Mouse (Mus musculus): ENCODE measurements around the gene Gm4788. TPM values are rescaled to one million over a fixed set of nuclear protein-coding genes. Genes with fewer than 3 reads are reported as not detected.
"Not testable (repeated sequence)": the region's sequence is repeated elsewhere in the genome, so short reads cannot be mapped to it uniquely, and the experiment has no call there.

Gm4788 gene
- under 1 TPM; 0.13 to 0.17 TPM for total RNA-seq (2021)

DNA sequence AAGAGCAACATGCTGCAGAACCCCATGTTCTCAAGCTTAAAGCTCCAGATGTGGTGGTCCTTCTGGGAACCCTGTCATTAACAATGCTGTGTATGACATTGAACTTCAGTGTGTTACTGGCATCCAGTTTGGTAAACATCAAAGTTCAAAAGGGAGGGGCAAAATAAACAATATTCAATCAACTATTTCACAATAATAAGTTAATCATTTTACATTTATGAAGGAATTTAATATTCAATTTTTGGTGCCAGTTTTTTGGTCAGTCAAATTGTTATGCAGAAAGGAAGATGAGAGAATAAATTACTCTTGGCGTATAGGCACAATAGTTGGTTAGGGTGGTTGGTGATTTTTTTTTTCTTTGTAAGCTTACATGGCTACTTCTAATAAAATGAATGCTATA is at the start of gene Gm4788:
Gm4788 (minus strand) TSS at position 101 of the 400 bp plus-strand sequence.
- intact Hi-C loops (cut with DNase I): no loop called here
- no peak for DNase-seq (ENCODE audit: low spot score)

DNA sequence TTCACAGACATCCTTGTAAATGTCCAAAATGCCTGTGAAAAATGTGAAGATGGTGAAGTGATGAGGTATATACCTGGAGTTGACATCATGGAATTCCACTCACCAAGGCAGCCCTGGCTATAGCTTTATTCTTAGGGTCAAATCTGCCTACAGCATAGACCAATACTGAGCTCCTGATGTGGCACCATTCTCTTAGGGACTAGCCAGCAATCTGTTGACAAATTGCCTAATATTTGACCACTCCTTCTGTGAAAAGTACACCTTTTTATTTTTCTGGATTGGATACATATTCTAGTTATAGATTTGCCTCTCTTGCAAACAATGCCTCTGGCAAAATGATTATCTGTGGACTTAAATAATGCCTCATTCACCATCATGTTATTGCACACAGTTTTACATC is 27.6 kb upstream of the Gm4788 start:
- DNase-seq (ENCODE audit: low spot score): no peak
- intact Hi-C loops (cut with DNase I): no loop called here

- DNase-seq (ENCODE audit: low spot score); intact Hi-C loops (cut with DNase I): not testable (repeated sequence)
Observed at GRCm38 (mm10) chr1:139769913-139770312, 11.1 kb downstream of the Gm4788 start.

- intact Hi-C loops (cut with DNase I); DNase-seq (ENCODE audit: low spot score): not testable (repeated sequence)
Observed at GRCm38 (mm10) chr1:139716681-139717080, 64.4 kb downstream of the Gm4788 start.

- intact Hi-C loops (cut with DNase I): not testable (repeated sequence)
Observed at GRCm38 (mm10) chr1:139716249-139716648, 64.8 kb downstream of the Gm4788 start.

DNA sequence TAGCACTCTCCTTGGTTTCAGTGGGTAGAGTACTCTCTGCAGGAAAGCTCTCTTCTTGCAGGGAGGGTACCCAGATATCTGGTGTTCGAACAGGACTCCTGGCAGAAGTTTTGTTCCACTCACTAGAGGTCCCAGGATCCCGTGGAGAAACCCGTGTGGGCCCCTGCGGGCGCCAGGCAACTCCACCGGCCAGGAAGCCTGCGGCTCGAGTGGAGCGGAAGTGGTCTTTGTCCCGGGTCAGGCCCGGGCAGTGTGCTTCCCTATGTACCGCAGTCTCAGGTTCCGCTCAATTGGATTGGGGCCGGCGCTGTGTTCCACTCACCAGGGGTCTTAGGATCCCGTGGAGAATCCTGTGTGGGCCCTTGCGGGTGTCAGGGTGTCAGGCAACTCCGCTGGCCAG is 131.1 kb downstream of the Gm4788 start:
- intact Hi-C loops (cut with DNase I); DNase-seq (ENCODE audit: low spot score): not testable (repeated sequence)

More at GRCm38 (mm10) chr1:139716249-139716648, 64.8 kb downstream of the Gm4788 start:
- DNase-seq (ENCODE audit: low spot score): not testable (repeated sequence)

Other genes with a start within 250 kb of the Gm4788 start
- gene Cfhr1, start 221.0 kb downstream of the Gm4788 start, total RNA-seq (2021): not detected
- 1 to 10 TPM; 1.2 to 1.4 TPM for gene Cfhr2, start 77.5 kb upstream of the Gm4788 start, total RNA-seq (2021)

Measured in heart, postnatal 25 days (tissue).